Mouse (Mus musculus) urinary bladder, postnatal 36 days (tissue): ENCODE data around the gene Git2.
A peak's percentile ranks its signal among the peaks of the same experiment; 100 is the strongest.

ENCODE experiments used
- DNase-seq, 2 experiments: peaks; one replicate each; pipeline ENCODE4 v3.0.0; 2022; ENCODE audit warnings: low spot score in 2 of 2, mixed read lengths in 1 of 2

Git2 gene

DNA sequence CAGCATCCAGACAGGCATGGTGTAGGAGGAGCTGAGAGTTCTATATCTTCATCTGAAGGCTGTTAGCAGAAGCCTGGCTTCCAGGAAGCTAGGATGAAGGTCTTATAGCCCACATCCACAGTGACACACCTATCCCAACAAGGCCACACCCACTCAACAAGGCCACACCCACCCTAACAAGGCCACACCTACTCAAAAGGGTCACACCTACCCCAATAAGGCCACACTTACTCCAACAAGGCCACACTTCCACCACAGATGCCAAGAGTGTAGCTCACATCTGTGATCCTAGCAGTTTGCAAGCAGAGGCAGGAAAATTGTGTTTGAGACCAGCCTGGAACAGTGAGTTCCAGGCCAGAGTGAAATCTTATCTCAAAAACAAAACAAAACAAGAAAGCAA, 87.4 kb downstream of the Git2 start:
- no peak for DNase-seq

DNA sequence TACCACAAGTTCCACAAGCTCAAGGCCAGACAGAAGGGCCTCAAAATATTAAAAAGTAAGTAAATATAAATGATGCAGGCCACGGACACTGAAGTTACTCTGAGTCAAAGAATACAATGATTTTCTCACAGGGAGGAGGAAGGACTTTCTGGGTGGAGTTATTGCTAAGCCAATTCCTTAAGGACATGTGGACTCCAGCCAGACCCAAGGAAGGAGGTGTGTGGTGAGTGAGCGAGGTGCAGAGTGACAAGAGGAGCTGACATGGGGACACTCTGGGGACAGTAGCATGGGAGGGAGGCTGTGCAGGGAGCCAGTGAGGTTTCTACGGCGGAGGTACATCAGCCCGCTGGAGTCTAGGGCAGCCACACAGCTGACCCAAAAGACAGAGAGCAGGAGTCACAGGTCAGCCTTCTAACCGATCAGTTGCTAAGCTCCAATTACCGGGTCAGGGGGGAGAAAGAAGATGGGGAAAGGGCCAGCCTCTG, 88.5 kb downstream of the Git2 start:
- no peak for DNase-seq

DNA sequence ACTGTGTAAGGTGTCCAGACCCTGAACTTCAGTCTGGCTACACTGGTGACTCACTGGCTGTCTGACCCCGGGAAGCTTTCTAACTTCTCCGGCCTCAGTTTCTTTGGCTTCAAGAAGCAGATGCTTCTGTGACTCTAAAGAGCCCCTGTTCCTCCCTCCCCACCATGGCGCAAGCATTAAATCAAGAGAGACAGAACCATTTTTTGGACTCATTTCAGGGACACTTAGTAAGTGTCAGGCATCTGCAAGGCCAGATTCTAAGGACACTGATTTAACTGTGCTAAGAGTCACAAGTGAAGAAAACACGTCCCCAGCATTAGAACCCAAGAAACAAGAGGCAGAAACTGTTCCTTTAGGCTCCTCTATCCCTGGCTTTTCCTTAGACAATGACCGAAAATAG, 89.3 kb downstream of the Git2 start:
- no peak for DNase-seq

DNA sequence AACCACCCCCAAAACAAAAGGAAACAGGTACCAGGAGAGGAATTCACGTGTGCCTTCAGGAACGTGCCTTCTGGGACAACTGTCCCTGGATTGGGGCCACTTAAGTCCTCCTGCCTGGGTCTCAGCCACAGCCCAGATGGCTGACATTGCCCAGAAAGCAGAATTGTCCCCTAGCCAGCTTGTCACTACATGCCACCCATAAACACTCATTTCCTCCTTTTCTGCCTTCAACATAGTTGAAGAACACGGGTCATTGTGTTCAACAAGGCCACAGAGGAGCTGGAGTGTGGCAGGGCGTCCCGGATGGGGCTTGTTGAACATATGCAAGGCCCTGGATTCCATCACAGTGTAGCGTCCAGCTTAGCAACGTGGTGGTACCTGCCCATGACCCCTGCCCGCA, 93.6 kb downstream of the Git2 start:
- no peak for DNase-seq

DNA sequence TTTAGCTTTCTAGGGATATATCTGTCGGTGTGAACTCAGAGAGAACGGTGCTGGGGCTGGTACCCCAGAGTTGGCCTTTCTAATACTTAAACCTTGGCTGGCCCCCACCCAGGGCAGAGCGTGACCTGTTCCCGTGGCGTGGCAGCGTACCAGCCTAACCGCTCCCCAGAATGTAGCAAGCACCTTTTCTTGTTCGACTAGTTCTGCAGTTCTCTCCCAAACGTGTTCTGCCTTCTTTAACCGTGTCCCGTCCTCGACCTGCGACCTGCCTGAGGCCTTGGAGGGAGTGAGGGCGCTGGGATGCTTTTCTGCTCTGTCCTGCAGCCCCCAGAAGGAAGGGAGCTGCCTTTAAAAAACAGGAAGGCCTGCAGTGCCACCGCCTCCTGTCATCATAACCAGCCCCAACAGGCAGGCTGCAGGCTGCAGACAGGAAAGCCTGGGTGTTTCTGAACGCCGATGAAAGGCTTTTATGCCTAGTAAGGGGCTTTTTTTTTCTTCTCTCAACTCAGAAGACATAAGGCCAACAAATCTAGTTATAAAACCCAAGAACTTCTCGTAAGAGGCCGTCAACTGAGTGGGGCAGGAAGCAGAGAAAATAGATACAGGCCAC, 94.5 kb downstream of the Git2 start:
- DNase-seq: peak in 1 of 2 experiments; percentile 74

DNA sequence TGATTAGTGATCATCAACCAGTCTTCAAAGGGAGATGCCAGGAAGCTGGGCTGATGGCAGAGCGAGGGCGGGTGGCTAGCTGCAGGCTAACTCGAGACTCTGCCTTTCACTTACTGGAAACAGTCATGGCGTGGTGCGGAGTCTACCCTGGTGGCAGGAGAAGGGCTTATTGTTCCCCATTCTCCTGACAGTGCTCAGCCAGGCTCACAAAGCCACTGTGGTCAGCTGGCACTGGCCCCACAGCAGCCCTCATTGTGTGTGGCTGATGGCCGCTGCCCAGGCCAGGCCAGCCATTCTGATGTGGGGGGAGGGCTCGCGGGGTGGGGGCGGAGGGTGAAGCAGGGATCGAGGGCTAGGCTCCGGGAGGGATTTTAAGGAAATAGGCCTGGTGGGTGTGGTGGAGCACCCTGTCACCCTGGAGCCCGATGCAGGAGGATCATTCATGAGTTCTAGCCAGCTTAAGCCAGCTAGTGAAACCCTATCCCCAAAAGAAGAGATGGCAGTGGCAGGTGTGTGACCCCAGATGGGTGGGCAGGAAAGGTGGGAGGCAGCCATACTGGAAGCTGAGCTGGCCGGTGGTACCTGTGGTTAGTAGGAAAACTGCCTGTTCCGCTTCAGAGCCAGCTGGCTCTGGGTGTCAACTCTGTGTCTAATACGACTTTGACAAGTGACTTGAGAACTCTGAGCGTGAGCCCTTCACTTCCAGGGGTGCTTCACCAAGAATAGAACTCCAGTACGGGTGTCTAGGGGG, 95.3 kb downstream of the Git2 start:
- no peak for DNase-seq
